Mouse (Mus musculus) heart, postnatal 0 days (tissue): ENCODE results near the gene Trip4. TPM values are rescaled to one million over a fixed set of nuclear protein-coding genes. Genes with fewer than 3 reads are reported as not detected.
A peak's percentile ranks its signal among the peaks of the same experiment; 100 is the strongest.

Experiments used
- ATAC-seq: fragments of 200-750 bp; cut with Nextera tagmentation; 2 replicates; pipeline ENCODE4 v1.8.0; 2017; ENCODE audit warnings: low read depth, moderate number of reproducible peaks, moderate library complexity; ENCODE audit not compliant: insufficient read depth
- DNase-seq: peaks from one replicate; pipeline ENCODE4 v3.0.0-alpha.2; 2016; ENCODE audit warnings: low spot score
- H3K27ac ChIP-seq: fragments of 300-500 bp; sonication (generic); 2 replicates; pipeline ENCODE4 v1.5.1; 2014; ENCODE audit warnings: low read depth, mild to moderate bottlenecking
- H3K27me3 ChIP-seq: fragments of 300-500 bp; sonication (generic); 2 replicates; pipeline ENCODE4 v1.6.1; 2014; ENCODE audit warnings: low read length, mixed read lengths; ENCODE audit not compliant: control insufficient read depth, insufficient read depth
- H3K36me3 ChIP-seq: fragments of 300-500 bp; sonication (generic); replicated peaks from 2 replicates; pipeline ENCODE4 v1.6.1; 2014; ENCODE audit warnings: low read length, mixed read lengths; ENCODE audit not compliant: control insufficient read depth, insufficient read depth
- H3K4me1 ChIP-seq: fragments of 300-500 bp; sonication (generic); 2 replicates; pipeline ENCODE4 v1.6.1; 2014; ENCODE audit warnings: antibody characterized with exemption; ENCODE audit not compliant: control insufficient read depth, insufficient read depth
- H3K4me2 ChIP-seq: fragments of 300-500 bp; sonication (generic); 2 replicates; pipeline ENCODE4 v1.6.1; 2014; ENCODE audit warnings: low read depth, mild to moderate bottlenecking, low read length, moderate library complexity
- H3K4me3 ChIP-seq: fragments of 300-500 bp; sonication (generic); 2 replicates; pipeline ENCODE4 v1.5.1; 2014; ENCODE audit warnings: low read depth, low read length
- H3K9ac ChIP-seq: fragments of 300-500 bp; sonication (generic); replicated peaks from 2 replicates; pipeline ENCODE4 v1.6.1; 2014; ENCODE audit warnings: low read depth, low read length, mixed read lengths
- H3K9me3 ChIP-seq: fragments of 300-500 bp; sonication (generic); replicated peaks from 2 replicates; pipeline ENCODE4 v1.6.1; 2016; ENCODE audit warnings: low read length; ENCODE audit not compliant: control insufficient read depth
- CTCF ChIP-seq: IDR thresholded peaks from 2 replicates; pipeline ENCODE4 v1.5.1; 2016; ENCODE audit warnings: antibody characterized with exemption, control low read depth, low read depth
- EP300 ChIP-seq: IDR thresholded peaks from 2 replicates; pipeline ENCODE4 v1.6.1; 2016; ENCODE audit warnings: antibody characterized with exemption, low read depth
- WGBS: fragments of 180-500 bp; shearing (Covaris S2); extraction: QIAGEN DNeasy Blood & Tissue Kit; methylation state at CpG from one replicate; pipeline ENCODE4 v1.1.7; 2014; 5-methylcytosine and 5-hydroxymethylcytosine counted together
- polyA plus RNA-seq: library from polyadenylated mRNA; unstranded; fragments of >200 nt; fragmentation: Nextera tagmentation; extraction: Ambion mirVana; gene quantifications from 2 replicates; pipeline ENCODE4 v1.2.1, GENCODE M21; 2015
- total RNA-seq: library from RNA; depleted of rRNA; stranded (reverse); fragments of >200 nt; gene quantifications from 2 replicates; pipeline ENCODE4 v1.2.3, GENCODE M21; 2014; ENCODE audit warnings: low replicate concordance

Gene Trip4
- total and polyA plus RNA-seq, 2 experiments from 2014 or later, result 15.5 to 29.8 TPM

DNA sequence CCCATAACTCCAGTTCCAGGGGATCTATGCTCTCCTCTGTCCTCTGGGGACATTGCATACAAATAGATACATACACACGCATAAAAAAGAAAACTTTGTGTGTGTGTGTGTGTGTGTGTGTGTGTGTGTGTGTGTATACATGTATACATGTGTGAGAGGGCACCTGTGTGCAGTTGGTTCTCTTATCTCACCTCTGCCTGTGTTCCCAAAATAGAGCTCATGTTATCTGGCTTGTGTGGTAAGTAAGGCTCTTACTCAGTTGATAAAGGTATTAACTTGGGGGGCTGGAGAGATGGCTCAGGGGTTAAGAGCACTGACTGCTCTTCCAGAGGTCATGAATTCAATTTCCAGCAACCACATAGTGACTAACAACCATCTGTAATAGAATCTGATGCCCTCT is 8.4 kb upstream of the Trip4 start:
- TF ChIP-seq EP300 (no peak), CTCF (no peak)
- Histone ChIP-seq H3K4me2 (no peak overlapping the region), H3K9ac (no peak overlapping the region), H3K27me3 (no peaks in the 10 kb centered on the region), H3K36me3 (no peaks in the 10 kb centered on the region), H3K9me3 (no peaks in the 10 kb centered on the region), H3K27ac (no peak overlapping the region), H3K4me1 (no peaks in the 10 kb centered on the region), H3K4me3 (no peak overlapping the region)
- no peak for ATAC-seq
- no peak for DNase-seq
- 40% methylated on average over 1 of the region's 1 CpGs for WGBS

- Histone ChIP-seq H3K27me3 (no peaks in the 10 kb centered on the region), H3K9me3 (no peaks in the 10 kb centered on the region), H3K9ac (no peak overlapping the region), H3K4me2 (no peak overlapping the region), H3K4me3 (no peak overlapping the region), H3K36me3 (no peaks in the 10 kb centered on the region), H3K4me1 (0 out of 2 replicates have a peak, but pooled peaks cover 3% of the 10 kb centered on the region), H3K27ac (no peak overlapping the region)
- ATAC-seq (no peak), DNase-seq (no peak)
- WGBS, result 50% methylated on average over 2 of the region's 2 CpGs
- TF ChIP-seq EP300, result no peak
- no peak for TF ChIP-seq CTCF
Measured at GRCm38 (mm10) chr9:65913976-65914375, 5.4 kb upstream of the Trip4 start.

GRCm38 (mm10) chr9:65909837-65910236 is 1.2 kb upstream of the Trip4 start:
- Histone ChIP-seq H3K4me2 (peak overlapping the region; percentile 87), H3K4me1 (peaks cover 3% of the 10 kb centered on the region; the same call in 1 of the 2 replicates), H3K27me3 (no peaks in the 10 kb centered on the region), H3K27ac (peak overlapping the region; percentile 85), H3K4me3 (peak overlapping the region; percentile 87), H3K36me3 (no peaks in the 10 kb centered on the region; the same call in 1 of the 2 replicates), H3K9me3 (no peaks in the 10 kb centered on the region), H3K9ac (peak overlapping the region; percentile 68)
- TF ChIP-seq CTCF (no peak), EP300 (no peak)
- 5% methylated on average over 4 of the region's 4 CpGs for WGBS
- ATAC-seq (no peak), DNase-seq (no peak)

- Histone ChIP-seq H3K36me3 (no peaks in the 10 kb centered on the region; the same call in 1 of the 2 replicates), H3K4me1 (peaks cover 3% of the 10 kb centered on the region; the same call in 1 of the 2 replicates), H3K4me3 (peak overlapping the region; percentile 87), H3K27ac (peak overlapping the region; percentile 85), H3K9me3 (no peaks in the 10 kb centered on the region), H3K4me2 (peak overlapping the region; percentile 87), H3K9ac (peak overlapping the region; percentile 68), H3K27me3 (no peaks in the 10 kb centered on the region)
- TF ChIP-seq CTCF (peak; percentile 27; the same call in 1 of the 2 replicates), EP300 (no peak; the same call in 1 of the 2 replicates)
- peak; percentile 53 for ATAC-seq
- 1% methylated on average over 34 of the region's 34 CpGs for WGBS
- DNase-seq, result peak; percentile 32
Measured at GRCm38 (mm10) chr9:65909301-65909801, 757 bp upstream of the Trip4 start.

GRCm38 (mm10) chr9:65903419-65903818 is 5.2 kb downstream of the Trip4 start:
- H3K4me2 ChIP-seq, result no peak overlapping the region
- no peaks in the 10 kb centered on the region for H3K9me3 ChIP-seq
- H3K4me1 ChIP-seq, result no peaks in the 10 kb centered on the region; the same call in 1 of the 2 replicates
- H3K27me3 ChIP-seq, result no peaks in the 10 kb centered on the region
- DNase-seq (no peak), ATAC-seq (no peak)
- H3K4me3 ChIP-seq, result no peak overlapping the region
- TF ChIP-seq CTCF (0 out of 2 replicates have a peak, but pooled peaks have one; percentile 16), EP300 (no peak)
- no peak overlapping the region for H3K9ac ChIP-seq
- H3K27ac ChIP-seq, result no peak overlapping the region
- H3K36me3 ChIP-seq, result peaks cover 11% of the 10 kb centered on the region; the same call in 1 of the 2 replicates

DNA sequence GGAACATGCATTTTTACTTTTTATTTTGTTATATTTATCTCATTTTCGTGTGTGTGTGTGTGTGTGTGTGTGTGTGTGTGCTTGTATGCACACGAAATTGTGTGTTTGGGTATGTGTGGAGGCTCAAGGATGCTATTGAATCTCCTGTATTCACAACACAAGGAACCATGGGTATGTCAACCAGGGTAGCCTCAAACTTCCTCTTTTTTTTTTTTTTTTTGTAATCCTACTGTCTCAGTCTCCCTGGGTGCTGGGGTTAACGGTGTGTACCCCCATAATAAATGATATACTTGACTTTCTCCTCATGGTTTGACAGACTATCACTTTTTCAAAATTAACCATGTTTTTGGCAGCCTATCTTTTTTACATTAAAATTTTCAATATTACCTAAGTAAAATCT is 5.7 kb downstream of the Trip4 start:
- DNase-seq (no peak), ATAC-seq (no peak)
- Histone ChIP-seq H3K4me1 (no peaks in the 10 kb centered on the region; the same call in 1 of the 2 replicates), H3K27me3 (no peaks in the 10 kb centered on the region), H3K9ac (no peak overlapping the region), H3K36me3 (peaks cover 11% of the 10 kb centered on the region; the same call in 1 of the 2 replicates), H3K4me3 (no peak overlapping the region), H3K27ac (no peak overlapping the region), H3K4me2 (no peak overlapping the region), H3K9me3 (no peaks in the 10 kb centered on the region)
- 94% methylated on average over 3 of the region's 3 CpGs for WGBS
- no peak for TF ChIP-seq CTCF
- TF ChIP-seq EP300, result no peak
